Mouse (Mus musculus): Measurements from ENCODE around the gene Wipf3. TPM values are rescaled to one million over a fixed set of nuclear protein-coding genes. Genes with fewer than 3 reads are reported as not detected.

Wipf3 gene
- 0.84 and 1.0 TPM in 2 replicates for polyA plus RNA-seq (2015; fragmentation: Nextera tagmentation; extraction: Ambion mirVana)

DNA sequence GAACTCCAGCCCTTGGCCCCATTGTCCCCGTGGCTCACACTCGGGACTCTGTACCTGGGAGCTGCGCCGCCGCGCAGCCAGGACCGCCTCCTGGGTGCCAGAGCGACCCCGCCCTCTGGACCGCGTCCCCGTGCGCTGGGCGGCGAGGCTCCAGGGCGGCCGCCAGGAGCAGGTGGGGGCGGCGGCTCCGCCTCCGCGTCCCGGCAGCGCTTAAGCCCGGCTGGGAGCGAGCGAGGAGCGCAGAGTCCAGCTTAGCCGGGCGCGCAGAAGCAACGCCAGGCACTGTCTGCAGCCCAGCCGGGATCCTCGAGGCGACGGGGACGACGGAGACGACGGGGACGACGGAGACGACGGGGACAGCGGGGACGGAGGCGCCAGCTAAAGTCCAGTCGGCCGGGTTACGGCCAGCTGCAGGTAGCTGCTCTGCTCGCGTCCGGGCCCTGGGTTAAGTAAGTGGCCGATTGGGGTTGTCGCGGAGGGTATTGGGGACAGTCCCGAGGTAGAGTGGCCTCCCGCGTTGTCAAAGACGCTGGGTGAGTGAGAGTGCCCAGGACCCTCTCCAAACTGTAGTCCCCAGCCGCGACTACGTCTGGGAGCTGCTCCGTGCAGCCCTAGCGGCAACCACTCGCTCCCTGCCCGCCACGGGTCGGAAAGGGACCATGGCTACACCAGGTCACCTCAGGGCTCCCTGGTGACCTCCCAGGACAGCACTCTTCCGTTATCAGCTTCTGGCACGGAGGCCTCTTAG is at the start of gene Wipf3:
TSS of gene Wipf3 (plus strand) at position 157 of the 748 bp plus-strand sequence.

Other genes with a start within 250 kb of the Wipf3 start
- 0.76 and 1.1 TPM in 2 replicates for gene Prr15, start 103.8 kb upstream of the Wipf3 start, polyA plus RNA-seq (2015; fragmentation: Nextera tagmentation; extraction: Ambion mirVana)
- 3.4 and 4.2 TPM in 2 replicates for gene Scrn1, start 136.9 kb downstream of the Wipf3 start, polyA plus RNA-seq (2015; fragmentation: Nextera tagmentation; extraction: Ambion mirVana)
- gene Plekha8, start 165.5 kb downstream of the Wipf3 start, polyA plus RNA-seq (2015; fragmentation: Nextera tagmentation; extraction: Ambion mirVana) = 2.0 and 2.4 TPM in 2 replicates
- 17.1 and 25.0 TPM in 2 replicates for gene Fkbp14, start 167.7 kb downstream of the Wipf3 start, polyA plus RNA-seq (2015; fragmentation: Nextera tagmentation; extraction: Ambion mirVana)

Data from skeletal muscle tissue, postnatal 0 days (tissue).